Mouse (Mus musculus) liver, embryonic 16.5 days (tissue): ENCODE data around the gene Epas1. TPM values are rescaled to one million over a fixed set of nuclear protein-coding genes. Genes with fewer than 3 reads are reported as not detected.

Experiments used
- ATAC-seq: fragments of 200-750 bp; cut with Nextera tagmentation; 2 replicates; pipeline ENCODE4 v1.8.0; 2017; ENCODE audit warnings: low read depth, mild to moderate bottlenecking, moderate number of reproducible peaks, moderate library complexity
- H3K27ac ChIP-seq: fragments of 300-500 bp; sonication (generic); 2 replicates; pipeline ENCODE4 v1.5.1; 2014; ENCODE audit warnings: mild to moderate bottlenecking, low read length
- H3K27me3 ChIP-seq: fragments of 300-500 bp; sonication (generic); 2 replicates; pipeline ENCODE4 v1.6.1; 2014; ENCODE audit warnings: low read depth, low read length, mixed read lengths; ENCODE audit not compliant: control insufficient read depth, insufficient read depth
- H3K36me3 ChIP-seq: fragments of 300-500 bp; sonication (generic); 2 replicates; pipeline ENCODE4 v1.6.1; 2014; ENCODE audit warnings: mild to moderate bottlenecking; ENCODE audit not compliant: control insufficient read depth, insufficient read depth
- H3K4me1 ChIP-seq: fragments of 300-500 bp; sonication (generic); 2 replicates; pipeline ENCODE4 v1.6.1; 2014; ENCODE audit warnings: low read depth, low read length, mixed read lengths; ENCODE audit not compliant: control insufficient read depth
- H3K4me2 ChIP-seq: fragments of 300-500 bp; sonication (generic); 2 replicates; pipeline ENCODE4 v1.6.1; 2014; ENCODE audit warnings: low read depth, low read length, mixed read lengths
- H3K4me3 ChIP-seq: fragments of 300-500 bp; sonication (generic); 2 replicates; pipeline ENCODE4 v1.5.1; 2014; ENCODE audit warnings: low read depth, mild to moderate bottlenecking, low read length
- H3K9ac ChIP-seq: fragments of 300-500 bp; sonication (generic); 2 replicates; pipeline ENCODE4 v1.6.1; 2014; ENCODE audit warnings: low read depth, low read length
- H3K9me3 ChIP-seq: fragments of 300-500 bp; sonication (generic); replicated peaks from 2 replicates; pipeline ENCODE4 v1.6.1; 2016; ENCODE audit warnings: low read length; ENCODE audit not compliant: control insufficient read depth
- WGBS: fragments of 180-500 bp; shearing (Covaris S2); extraction: QIAGEN DNeasy Blood & Tissue Kit; methylation state at CpG from one replicate; pipeline ENCODE4 v1.1.7; 2014; ENCODE audit not compliant: insufficient replicate concordance; 5-methylcytosine and 5-hydroxymethylcytosine counted together
- polyA plus RNA-seq: library from polyadenylated mRNA; unstranded; fragments of >200 nt; fragmentation: Nextera tagmentation; extraction: Ambion mirVana; gene quantifications from 2 replicates; pipeline ENCODE4 v1.2.1, GENCODE M21; 2015

Epas1 gene
- polyA plus RNA-seq, 1 experiment from 2014 or later, result 4.0 TPM

GRCm38 (mm10) chr17:86726480-86726879, 27.0 kb upstream of the Epas1 start:
- Histone ChIP-seq H3K4me1 (no peaks in the 10 kb centered on the region), H3K9ac (no peak overlapping the region), H3K27me3 (no peaks in the 10 kb centered on the region), H3K36me3 (no peaks in the 10 kb centered on the region), H3K9me3 (no peaks in the 10 kb centered on the region), H3K4me2 (no peak overlapping the region), H3K4me3 (no peak overlapping the region), H3K27ac (no peak overlapping the region)
- 76% methylated on average over 7 of the region's 7 CpGs for WGBS
- ATAC-seq, result no peak

GRCm38 (mm10) chr17:86727031-86727430, 26.5 kb upstream of the Epas1 start:
- no peaks in the 10 kb centered on the region for H3K27me3 ChIP-seq
- no peak overlapping the region for H3K4me2 ChIP-seq
- 61% methylated on average over 7 of the region's 7 CpGs for WGBS
- no peak for ATAC-seq
- H3K27ac ChIP-seq, result no peak overlapping the region
- H3K4me3 ChIP-seq, result no peak overlapping the region
- H3K36me3 ChIP-seq, result no peaks in the 10 kb centered on the region
- H3K9me3 ChIP-seq, result no peaks in the 10 kb centered on the region
- H3K9ac ChIP-seq, result no peak overlapping the region
- H3K4me1 ChIP-seq, result no peaks in the 10 kb centered on the region; the same call in 1 of the 2 replicates

GRCm38 (mm10) chr17:86731273-86731672, 22.2 kb upstream of the Epas1 start:
- H3K36me3 ChIP-seq, result no peaks in the 10 kb centered on the region
- no peak overlapping the region for H3K4me2 ChIP-seq
- no peak overlapping the region for H3K4me3 ChIP-seq
- H3K27me3 ChIP-seq, result no peaks in the 10 kb centered on the region
- H3K9ac ChIP-seq, result no peak overlapping the region
- no peaks in the 10 kb centered on the region; the same call in none of the 2 replicates for H3K4me1 ChIP-seq
- no peak overlapping the region for H3K27ac ChIP-seq
- 41% methylated on average over 6 of the region's 6 CpGs for WGBS
- no peak for ATAC-seq
- no peaks in the 10 kb centered on the region for H3K9me3 ChIP-seq

GRCm38 (mm10) chr17:86732024-86732423, 21.5 kb upstream of the Epas1 start:
- Histone ChIP-seq H3K4me1 (no peaks in the 10 kb centered on the region; the same call in none of the 2 replicates), H3K4me2 (peak overlapping the region; percentile 30; the same call in 1 of the 2 replicates), H3K27me3 (no peaks in the 10 kb centered on the region), H3K4me3 (no peak overlapping the region), H3K36me3 (no peaks in the 10 kb centered on the region), H3K27ac (no peak overlapping the region), H3K9ac (no peak overlapping the region), H3K9me3 (no peaks in the 10 kb centered on the region)
- ATAC-seq, result peak; percentile 77
- 4% methylated on average over 11 of the region's 11 CpGs for WGBS

- Histone ChIP-seq H3K36me3 (no peaks in the 10 kb centered on the region), H3K27me3 (no peaks in the 10 kb centered on the region), H3K4me2 (peak overlapping the region; percentile 30; the same call in 1 of the 2 replicates), H3K4me3 (no peak overlapping the region), H3K27ac (no peak overlapping the region), H3K9ac (no peak overlapping the region), H3K4me1 (no peaks in the 10 kb centered on the region; the same call in none of the 2 replicates), H3K9me3 (no peaks in the 10 kb centered on the region)
- ATAC-seq, result no peak
- 53% methylated on average over 1 of the region's 1 CpGs for WGBS
Observed at GRCm38 (mm10) chr17:86732522-86732921, 21.0 kb upstream of the Epas1 start.

GRCm38 (mm10) chr17:86733644-86734043, 19.9 kb upstream of the Epas1 start:
- Histone ChIP-seq H3K4me3 (no peak overlapping the region), H3K9ac (no peak overlapping the region), H3K27me3 (no peaks in the 10 kb centered on the region), H3K4me1 (no peaks in the 10 kb centered on the region; the same call in none of the 2 replicates), H3K9me3 (no peaks in the 10 kb centered on the region), H3K4me2 (no peak overlapping the region), H3K27ac (no peak overlapping the region), H3K36me3 (no peaks in the 10 kb centered on the region)
- 50% methylated on average over 4 of the region's 4 CpGs for WGBS
- ATAC-seq, result no peak

GRCm38 (mm10) chr17:86738477-86738876, 15.0 kb upstream of the Epas1 start:
- no peak overlapping the region for H3K4me2 ChIP-seq
- no peak overlapping the region for H3K4me3 ChIP-seq
- no peak overlapping the region for H3K27ac ChIP-seq
- no peaks in the 10 kb centered on the region for H3K9me3 ChIP-seq
- 66% methylated on average over 6 of the region's 6 CpGs for WGBS
- H3K36me3 ChIP-seq, result no peaks in the 10 kb centered on the region
- no peaks in the 10 kb centered on the region for H3K27me3 ChIP-seq
- no peak overlapping the region for H3K9ac ChIP-seq
- ATAC-seq, result no peak
- no peaks in the 10 kb centered on the region for H3K4me1 ChIP-seq

- no peak for ATAC-seq
- Histone ChIP-seq H3K36me3 (no peaks in the 10 kb centered on the region), H3K9me3 (no peaks in the 10 kb centered on the region), H3K4me3 (no peak overlapping the region), H3K27me3 (no peaks in the 10 kb centered on the region), H3K9ac (no peak overlapping the region), H3K27ac (no peak overlapping the region), H3K4me2 (no peak overlapping the region), H3K4me1 (no peaks in the 10 kb centered on the region)
- WGBS, result 54% methylated on average over 7 of the region's 7 CpGs
Observed at GRCm38 (mm10) chr17:86743351-86743941, 10.1 kb upstream of the Epas1 start.

- Histone ChIP-seq H3K27ac (no peak overlapping the region), H3K27me3 (no peaks in the 10 kb centered on the region)
Observed at GRCm38 (mm10) chr17:86744943-86745342, 8.6 kb upstream of the Epas1 start.

More at GRCm38 (mm10) chr17:86744943-86745342, 8.6 kb upstream of the Epas1 start:
- Histone ChIP-seq H3K4me1 (no peaks in the 10 kb centered on the region), H3K4me2 (no peak overlapping the region), H3K36me3 (no peaks in the 10 kb centered on the region), H3K9me3 (no peaks in the 10 kb centered on the region), H3K4me3 (no peak overlapping the region), H3K9ac (no peak overlapping the region)
- 41% methylated on average over 6 of the region's 6 CpGs for WGBS
- ATAC-seq, result no peak
